Mouse (Mus musculus): ENCODE data around the gene Odf2. TPM values are rescaled to one million over a fixed set of nuclear protein-coding genes. Genes with fewer than 3 reads are reported as not detected.

The Odf2 gene
- polyA plus RNA-seq (2012; ENCODE audit: low replicate concordance) = 8.3 and 26.5 TPM in 2 replicates

DNA sequence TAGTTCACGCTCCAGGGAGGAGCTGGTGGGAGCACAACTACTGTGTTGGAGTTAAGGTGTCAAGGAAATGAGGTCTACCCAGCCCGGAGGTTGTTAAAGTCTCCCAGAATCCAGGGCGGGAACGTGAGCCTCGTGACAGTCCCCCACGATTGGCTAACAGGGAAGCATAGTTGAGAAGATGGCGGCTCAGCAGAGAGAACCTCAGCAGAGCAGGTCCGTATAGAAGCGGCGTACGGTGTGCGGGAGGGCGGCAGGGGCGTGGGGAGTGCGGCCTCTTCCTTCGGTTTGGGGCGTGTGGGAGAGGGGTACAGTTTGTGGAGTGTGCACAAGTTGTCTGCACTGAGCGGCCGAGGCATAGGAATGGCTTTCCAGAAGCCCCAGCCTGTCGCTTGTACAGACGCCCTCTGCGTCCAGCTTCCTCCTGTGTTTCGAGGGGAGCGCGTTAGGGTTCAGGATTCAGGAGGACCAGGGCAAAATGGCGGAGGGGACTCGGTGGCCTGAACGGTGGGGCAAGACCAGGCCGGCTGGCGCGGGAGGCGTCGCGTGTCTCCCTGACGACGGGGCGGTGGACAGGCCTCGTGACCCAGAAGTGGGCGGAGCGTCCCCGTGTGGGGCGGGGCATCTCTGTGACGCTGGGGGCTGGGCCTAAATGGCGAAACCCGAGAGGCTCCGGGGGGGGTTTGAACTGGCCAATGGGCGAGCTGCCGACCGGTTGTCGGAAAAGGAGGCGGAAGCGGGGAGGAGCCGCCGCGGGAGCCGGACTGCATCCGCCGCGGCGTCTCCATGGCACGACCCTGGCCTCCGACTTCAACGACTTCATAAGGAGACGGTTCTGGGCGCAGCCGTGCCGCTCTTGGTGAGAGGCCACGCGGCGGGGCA lies at the start of gene Odf2:
Gene Odf2, plus strand, starts transcription at position 156 of the 879 bp plus-strand sequence.

DNA sequence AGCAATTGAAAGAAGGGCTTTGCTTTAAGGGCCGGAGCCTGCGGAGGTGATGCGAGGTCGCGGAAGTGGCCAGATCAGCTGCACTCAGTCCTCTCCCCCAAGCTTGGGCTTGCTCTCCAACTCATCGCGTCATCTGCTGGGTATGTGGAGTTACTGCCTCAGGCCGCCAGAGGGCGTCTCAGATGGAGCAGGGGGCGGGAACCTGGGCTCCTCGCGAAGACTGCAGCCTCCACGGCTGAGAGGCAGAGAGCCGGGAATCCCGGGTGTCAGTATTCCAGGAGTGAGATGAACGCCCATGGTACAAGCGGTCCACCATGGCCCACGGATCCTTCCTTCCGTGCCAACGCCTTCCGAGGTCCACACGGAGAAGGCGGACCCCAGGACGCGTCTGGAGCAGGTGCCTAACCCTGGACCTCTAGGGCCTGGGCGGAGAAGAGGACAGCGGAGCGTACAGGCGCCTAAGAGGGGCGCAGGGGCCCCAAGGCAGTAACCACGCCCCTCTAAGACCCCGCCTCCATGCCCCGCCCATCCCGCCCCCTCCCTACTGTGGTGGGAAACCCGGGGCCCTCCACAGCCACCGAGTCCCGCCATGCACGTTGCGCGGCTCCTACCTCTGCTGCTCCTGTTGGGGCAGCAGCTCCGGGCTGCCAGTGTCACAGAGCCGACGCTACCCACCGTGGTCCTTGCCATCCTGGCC lies 19.9 kb upstream of the Odf2 start, which contains the start of gene Cercam:
Gene Cercam, plus strand, starts transcription at position 216 of the 697 bp plus-strand sequence.

DNA sequence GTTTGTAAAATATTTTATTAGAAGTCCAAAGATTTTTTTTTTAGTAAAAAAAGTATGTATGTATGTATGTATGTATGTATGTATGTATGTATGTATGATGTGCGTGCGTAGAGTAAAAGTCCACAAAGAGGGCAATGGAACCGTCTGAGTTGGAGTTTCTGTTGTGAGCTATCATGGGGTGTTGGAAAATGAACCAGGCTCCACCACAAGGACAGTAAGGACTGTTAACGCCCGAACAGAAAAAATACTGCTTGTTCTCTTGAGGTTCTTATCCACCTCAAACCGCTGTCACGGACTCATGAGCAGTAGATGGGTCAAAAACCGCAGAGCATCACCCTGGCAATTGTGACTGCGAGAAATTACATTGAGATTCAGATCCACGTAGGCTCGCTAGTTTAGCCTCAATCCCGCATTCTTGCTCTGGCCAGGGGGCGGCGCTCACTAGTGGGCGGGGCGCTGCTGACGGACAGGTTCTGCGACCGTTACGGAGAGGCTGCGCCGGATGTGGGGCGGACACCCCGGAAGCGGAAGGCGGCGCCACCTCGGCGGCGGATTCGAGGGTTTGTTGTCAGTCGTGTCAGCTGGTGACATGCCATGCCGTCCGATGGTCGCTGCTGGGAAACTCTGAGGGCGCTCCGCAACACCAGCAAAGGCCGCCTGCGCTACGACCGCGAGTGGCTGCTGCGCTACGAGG lies 46.0 kb downstream of the Odf2 start, which contains the start of gene Gle1:
Gene Gle1, plus strand, starts transcription at position 521 of the 694 bp plus-strand sequence.

DNA sequence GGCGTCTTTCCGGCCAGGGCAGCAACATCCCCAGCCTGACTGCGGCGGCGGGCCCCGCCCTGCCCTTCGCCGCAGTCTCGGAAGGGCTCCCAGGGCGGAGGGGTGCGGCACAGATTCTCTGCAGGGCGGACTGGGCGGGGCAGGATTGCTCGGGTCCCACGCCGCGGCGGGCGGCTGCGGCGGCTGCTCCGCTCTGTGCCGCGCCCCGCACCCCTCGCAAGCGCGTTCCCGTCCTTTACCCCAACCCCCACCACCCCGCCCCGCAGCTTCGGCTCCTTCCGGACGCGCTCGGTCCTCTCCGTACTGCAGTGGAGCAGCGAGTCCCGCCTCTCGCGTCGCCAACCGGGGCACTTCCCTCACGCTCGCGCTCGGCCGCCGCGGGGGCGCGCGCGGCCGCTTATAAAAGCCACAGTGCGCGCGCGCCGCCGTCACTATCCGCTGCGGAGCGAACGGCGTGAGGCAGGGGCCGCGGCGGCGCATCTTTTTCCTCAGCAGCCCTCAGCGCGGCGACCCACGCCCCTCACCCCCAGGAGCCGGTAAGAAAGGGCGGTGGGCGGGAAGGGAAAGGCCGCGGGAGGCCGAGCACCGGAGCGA lies 76.3 kb downstream of the Odf2 start, which contains the start of gene Sptan1:
Gene Sptan1, plus strand, starts transcription at position 311 of the 594 bp plus-strand sequence.

Other genes with a start within 250 kb of the Odf2 start
- gene Gm13420, start 137.5 kb upstream of the Odf2 start, polyA plus RNA-seq (2012; ENCODE audit: low replicate concordance) = 0.13 TPM in 1 of 2 replicates, not detected in the other
- gene Gm13547, start 129.9 kb upstream of the Odf2 start, polyA plus RNA-seq (2012; ENCODE audit: low replicate concordance) = not detected in 2 replicates
- 37.2 and 63.2 TPM in 2 replicates for gene Coq4, start 101.7 kb upstream of the Odf2 start, polyA plus RNA-seq (2012; ENCODE audit: low replicate concordance)
- 3.4 and 6.7 TPM in 2 replicates for gene Trub2, start 100.7 kb upstream of the Odf2 start, polyA plus RNA-seq (2012; ENCODE audit: low replicate concordance)
- gene Slc27a4, start 86.6 kb upstream of the Odf2 start, polyA plus RNA-seq (2012; ENCODE audit: low replicate concordance) = 15.8 and 19.3 TPM in 2 replicates
- gene Urm1, start 69.1 kb upstream of the Odf2 start, polyA plus RNA-seq (2012; ENCODE audit: low replicate concordance) = 16.7 and 39.5 TPM in 2 replicates
- gene Cercam, start 20.1 kb upstream of the Odf2 start, polyA plus RNA-seq (2012; ENCODE audit: low replicate concordance) = 3.0 and 15.6 TPM in 2 replicates
- 27.0 and 55.6 TPM in 2 replicates for gene Gle1, start 46.2 kb downstream of the Odf2 start, polyA plus RNA-seq (2012; ENCODE audit: low replicate concordance)
- gene Sptan1, start 76.3 kb downstream of the Odf2 start, polyA plus RNA-seq (2012; ENCODE audit: low replicate concordance) = 85.0 and 89.7 TPM in 2 replicates
- 3.6 and 5.1 TPM in 2 replicates for gene Wdr34, start 159.7 kb downstream of the Odf2 start, polyA plus RNA-seq (2012; ENCODE audit: low replicate concordance)
- gene Set, start 168.2 kb downstream of the Odf2 start, polyA plus RNA-seq (2012; ENCODE audit: low replicate concordance) = 202 and 208 TPM in 2 replicates
- gene Pkn3, start 188.5 kb downstream of the Odf2 start, polyA plus RNA-seq (2012; ENCODE audit: low replicate concordance) = 4.4 and 6.9 TPM in 2 replicates
- gene Zdhhc12, start 204.4 kb downstream of the Odf2 start, polyA plus RNA-seq (2012; ENCODE audit: low replicate concordance) = 32.1 and 47.9 TPM in 2 replicates
- 29.0 and 54.9 TPM in 2 replicates for gene Zer1, start 235.4 kb downstream of the Odf2 start, polyA plus RNA-seq (2012; ENCODE audit: low replicate concordance)
- 26.5 and 29.8 TPM in 2 replicates for gene Tbc1d13, start 244.5 kb downstream of the Odf2 start, polyA plus RNA-seq (2012; ENCODE audit: low replicate concordance)